Comparison of ENCODE assay signal across 1 mouse cellular context in genomic region chr1:85650524-85650923, GRCm38 (mm10). TPM values are rescaled to one million over a fixed set of nuclear protein-coding genes. Genes with fewer than 3 reads are reported as not detected.
"Had no signal": no experiment of that assay in that cellular context is flagged by ENCODE, and none has a peak within 500 bp of the region (broad histone marks: within the 10 kb centered on the region; RNA-seq: fewer than 3 reads in every experiment).

No protein-coding gene starts in this region.

RNA-seq across cellular contexts. Expression of gene Sp100, which starts 0.7 kb away (rescaled TPM):
- polyA plus RNA-seq: neural tube, embryonic 14.5 days had no signal
